Mouse (Mus musculus) heart, embryonic 11.5 days (tissue): ENCODE data around the gene Cdca5. TPM values are rescaled to one million over a fixed set of nuclear protein-coding genes. Genes with fewer than 3 reads are reported as not detected.

Experiments
- ATAC-seq: fragments of 200-750 bp; cut with Nextera tagmentation; replicated peaks from 2 replicates; pipeline ENCODE4 v1.8.0; 2017; ENCODE audit warnings: moderate library complexity; ENCODE audit not compliant: insufficient number of reproducible peaks, low FRiP score, low TSS enrichment
- H3K27ac ChIP-seq: fragments of 300-500 bp; sonication (generic); 2 replicates; pipeline ENCODE4 v1.5.1; 2014; ENCODE audit warnings: mild to moderate bottlenecking, low read depth, low read length
- H3K27me3 ChIP-seq: fragments of 300-500 bp; sonication (generic); 2 replicates; pipeline ENCODE4 v1.6.1; 2014; ENCODE audit warnings: mild to moderate bottlenecking, low read length, mixed read lengths; ENCODE audit not compliant: control insufficient read depth, insufficient read depth
- H3K36me3 ChIP-seq: fragments of 300-500 bp; sonication (generic); 2 replicates; pipeline ENCODE4 v1.6.1; 2014; ENCODE audit warnings: mild to moderate bottlenecking, low read length, moderate library complexity, mixed read lengths; ENCODE audit not compliant: control insufficient read depth, insufficient read depth
- H3K4me1 ChIP-seq: fragments of 300-500 bp; sonication (generic); 2 replicates; pipeline ENCODE4 v1.6.1; 2014; ENCODE audit warnings: low read length; ENCODE audit not compliant: control insufficient read depth, insufficient read depth
- H3K4me2 ChIP-seq: fragments of 300-500 bp; sonication (generic); 2 replicates; pipeline ENCODE4 v1.6.1; 2014; ENCODE audit warnings: mild to moderate bottlenecking, moderate library complexity
- H3K4me3 ChIP-seq: fragments of 300-500 bp; sonication (generic); 2 replicates; pipeline ENCODE4 v1.5.1; 2014; ENCODE audit warnings: low read depth, low read length
- H3K9ac ChIP-seq: fragments of 300-500 bp; sonication (generic); 2 replicates; pipeline ENCODE4 v1.6.1; 2014; ENCODE audit warnings: mild to moderate bottlenecking, low read depth, low read length, moderate library complexity
- H3K9me3 ChIP-seq: fragments of 300-500 bp; sonication (generic); replicated peaks from 2 replicates; pipeline ENCODE4 v1.6.1; 2016; ENCODE audit warnings: low read length; ENCODE audit not compliant: control insufficient read depth
- WGBS: fragments of 180-500 bp; shearing (Covaris S2); extraction: QIAGEN DNeasy Blood & Tissue Kit; methylation state at CpG from one replicate; pipeline ENCODE4 v1.1.7; 2014; ENCODE audit not compliant: insufficient replicate concordance; 5-methylcytosine and 5-hydroxymethylcytosine counted together
- polyA plus RNA-seq: library from polyadenylated mRNA; unstranded; fragments of >200 nt; fragmentation: Nextera tagmentation; extraction: Ambion mirVana; gene quantifications from 2 replicates; pipeline ENCODE4 v1.2.1, GENCODE M21; 2014

Gene Cdca5
- polyA plus RNA-seq, 1 experiment from 2014 or later: 33.4 TPM

DNA sequence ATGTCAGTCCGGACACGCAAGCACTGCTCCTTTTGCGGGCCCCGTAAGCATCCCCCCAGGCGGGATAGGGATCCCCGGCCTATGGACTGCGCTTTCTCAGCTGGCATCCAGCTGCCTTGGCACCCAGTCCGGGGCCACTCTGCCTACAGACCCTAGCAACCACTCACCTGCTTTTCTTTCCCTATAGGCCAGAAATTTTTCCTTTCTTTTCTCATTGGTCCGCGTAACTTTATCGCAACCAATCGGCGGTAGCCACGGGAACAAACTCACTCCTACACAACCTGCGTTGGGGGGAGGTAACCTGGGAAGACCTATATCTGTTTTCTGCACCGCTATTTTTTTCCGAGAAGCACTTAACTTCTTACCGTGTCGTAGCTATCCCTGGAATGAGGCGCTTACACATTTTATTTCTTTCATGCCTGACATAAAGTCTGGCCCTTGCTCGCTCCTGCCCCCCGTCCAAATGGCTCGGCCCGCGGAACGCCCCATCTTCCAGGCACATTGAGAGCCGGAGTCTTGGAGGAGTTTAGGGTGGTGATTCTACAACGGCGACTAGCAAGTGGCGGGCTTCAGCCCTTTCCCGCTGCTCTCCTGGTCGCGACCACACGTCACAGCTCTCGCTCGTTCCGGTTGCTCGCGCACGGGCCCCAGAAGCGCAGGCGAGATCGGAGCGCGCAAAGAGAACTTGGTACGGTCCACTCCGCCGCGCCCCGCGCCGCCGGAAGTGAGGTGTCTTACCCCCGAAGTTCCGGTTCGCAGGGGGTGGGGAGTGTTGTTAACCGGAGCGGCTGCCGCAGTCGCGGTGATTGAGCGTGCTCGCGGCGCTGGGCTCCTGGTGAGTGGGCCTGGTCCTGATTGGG is 38.3 kb upstream of the Cdca5 start, which contains the start of gene Syvn1:
Syvn1 (plus strand) TSS at position 283 of the 860 bp plus-strand sequence.
- no peaks in the 10 kb centered on the region for H3K9me3 ChIP-seq
- under 1% methylated on average over 65 of the region's 65 CpGs for WGBS
- H3K9ac ChIP-seq: peak within 1 kb of the TSS; percentile 94
- H3K4me3 ChIP-seq: peak within 1 kb of the TSS; percentile 82
- ATAC-seq: peak; percentile 84
- peaks cover 16% of the 10 kb centered on the region for H3K4me1 ChIP-seq
- H3K36me3 ChIP-seq: peaks cover 31% of the 10 kb centered on the region
- no peaks in the 10 kb centered on the region for H3K27me3 ChIP-seq
- H3K4me2 ChIP-seq: peak within 1 kb of the TSS; percentile 97
- H3K27ac ChIP-seq: peak within 1 kb of the TSS; percentile 98

DNA sequence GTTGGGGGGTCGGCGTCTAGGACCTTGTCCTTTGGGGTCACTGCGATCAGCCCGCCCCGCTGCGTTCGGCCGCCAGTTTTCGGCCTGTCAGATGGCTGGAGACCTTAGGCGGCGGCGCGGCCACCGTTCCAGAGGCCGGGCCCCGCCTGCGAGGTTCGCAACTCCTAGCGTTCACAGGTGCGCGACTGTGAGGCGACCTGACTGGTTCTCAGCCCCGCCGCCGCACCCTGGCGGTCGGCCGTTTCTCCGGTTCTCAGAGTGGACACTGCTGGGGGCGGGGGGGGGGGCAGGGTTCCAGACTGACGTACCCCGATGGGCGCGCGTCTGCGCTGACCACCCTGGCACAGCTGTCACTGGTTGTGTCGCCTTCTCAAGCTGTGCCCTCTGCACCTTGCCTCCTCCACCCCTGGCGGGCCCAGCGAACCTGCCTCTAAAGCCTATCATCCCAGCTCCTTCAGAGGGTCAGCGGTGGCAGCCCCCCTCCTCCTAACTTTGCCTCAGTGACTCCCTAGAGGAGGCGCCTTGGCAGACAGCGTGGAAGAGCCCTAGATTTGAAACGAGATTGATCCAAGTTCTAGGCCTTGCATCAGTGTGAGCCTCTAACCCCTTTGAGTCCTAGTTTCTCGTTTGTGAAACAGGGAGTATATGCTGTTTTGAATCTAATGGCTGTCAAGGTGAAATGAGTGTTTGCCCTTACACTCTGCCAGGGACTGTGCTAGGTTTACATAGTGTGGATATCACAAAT is 37.5 kb upstream of the Cdca5 start:
- Histone ChIP-seq H3K9ac (peak overlapping the region; percentile 94), H3K4me2 (peak overlapping the region; percentile 97), H3K27me3 (no peaks in the 10 kb centered on the region), H3K27ac (peak overlapping the region; percentile 98), H3K9me3 (no peaks in the 10 kb centered on the region), H3K4me1 (peaks cover 16% of the 10 kb centered on the region), H3K4me3 (peak overlapping the region; percentile 82), H3K36me3 (peaks cover 36% of the 10 kb centered on the region)
- ATAC-seq: peak; percentile 31; the same call in 1 of the 2 replicates
- WGBS: 2% methylated on average over 44 of the region's 44 CpGs

DNA sequence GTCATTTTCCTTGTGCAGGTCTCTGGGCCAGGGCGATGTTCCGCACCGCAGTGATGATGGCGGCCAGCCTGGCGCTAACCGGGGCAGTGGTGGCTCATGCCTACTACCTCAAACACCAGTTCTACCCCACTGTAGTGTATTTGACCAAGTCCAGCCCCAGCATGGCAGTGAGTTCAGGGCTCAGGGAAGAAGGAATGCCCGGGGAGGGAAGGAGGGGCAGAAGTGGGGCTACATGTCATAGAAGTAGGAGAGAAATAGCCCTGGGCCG is 37.0 kb upstream of the Cdca5 start:
- no peak for ATAC-seq
- Histone ChIP-seq H3K4me2 (peak overlapping the region; percentile 97), H3K4me1 (peaks cover 16% of the 10 kb centered on the region), H3K4me3 (peak overlapping the region; percentile 82), H3K27me3 (no peaks in the 10 kb centered on the region), H3K27ac (no peak overlapping the region), H3K9me3 (no peaks in the 10 kb centered on the region), H3K9ac (peak overlapping the region; percentile 94), H3K36me3 (peaks cover 41% of the 10 kb centered on the region)
- 82% methylated on average over 8 of the region's 8 CpGs for WGBS

DNA sequence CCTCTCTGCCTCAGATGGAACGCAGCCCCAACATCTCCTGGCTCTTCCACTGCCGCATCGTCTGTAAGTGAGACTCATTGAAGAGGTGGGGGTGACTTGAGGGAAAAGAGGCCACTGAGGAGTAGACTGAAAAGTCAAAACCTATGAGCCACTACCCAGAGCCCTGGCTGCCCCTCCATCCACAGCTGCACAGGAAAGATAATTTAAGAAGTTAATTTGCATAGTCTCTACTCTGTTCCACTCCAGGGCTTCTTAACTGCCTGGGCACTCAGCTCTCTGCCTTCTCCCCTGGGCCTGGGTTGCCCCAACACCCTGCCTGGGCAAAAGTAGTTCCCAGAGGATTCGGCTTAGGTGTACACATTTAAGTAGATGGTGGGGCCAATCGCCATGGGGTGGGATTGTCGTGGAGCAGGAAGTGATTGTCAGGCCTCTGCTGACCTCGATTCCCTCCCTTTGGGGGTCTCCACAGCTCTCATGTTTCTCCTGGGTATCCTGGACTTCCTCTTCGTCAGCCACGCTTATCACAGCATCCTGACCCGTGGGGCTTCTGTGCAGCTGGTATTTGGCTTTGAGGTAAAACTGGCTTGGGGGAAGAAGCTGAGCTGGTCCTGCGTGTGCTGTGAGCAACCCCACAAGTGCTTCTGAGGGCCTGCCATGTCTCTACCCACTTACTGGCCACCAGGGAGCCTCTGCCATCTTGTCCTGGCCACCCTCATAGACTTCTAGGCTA is 35.9 kb upstream of the Cdca5 start:
- H3K4me3 ChIP-seq: no peak overlapping the region
- H3K27ac ChIP-seq: no peak overlapping the region
- peaks cover 47% of the 10 kb centered on the region for H3K36me3 ChIP-seq
- 79% methylated on average over 11 of the region's 11 CpGs for WGBS
- H3K4me1 ChIP-seq: peaks cover 16% of the 10 kb centered on the region
- no peaks in the 10 kb centered on the region for H3K9me3 ChIP-seq
- no peak for ATAC-seq
- no peaks in the 10 kb centered on the region for H3K27me3 ChIP-seq
- H3K4me2 ChIP-seq: no peak overlapping the region
- H3K9ac ChIP-seq: peak overlapping the region; percentile 3; the same call in 1 of the 2 replicates

DNA sequence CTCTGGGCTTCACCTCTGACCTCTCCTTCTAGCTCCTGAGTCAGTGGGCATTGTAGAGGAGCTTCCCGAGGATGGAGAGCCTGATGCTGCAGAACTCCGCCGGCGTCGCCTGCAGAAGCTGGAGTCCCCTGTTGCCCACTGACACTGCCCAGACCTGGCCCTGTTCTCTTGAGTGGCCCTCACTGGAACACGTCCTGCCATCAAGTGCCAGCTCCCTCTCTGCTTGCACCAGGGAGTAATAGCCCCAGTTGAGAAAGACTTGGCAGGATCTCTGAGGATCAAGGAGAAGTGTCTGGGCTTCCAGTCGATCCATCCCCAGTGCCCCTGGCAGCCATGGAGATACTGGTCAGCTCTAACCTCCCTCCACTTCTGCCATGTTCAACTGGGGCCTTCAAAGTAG is 32.3 kb upstream of the Cdca5 start:
- Histone ChIP-seq H3K9ac (no peak overlapping the region), H3K4me3 (no peak overlapping the region), H3K4me2 (no peak overlapping the region), H3K4me1 (peaks cover 16% of the 10 kb centered on the region), H3K27me3 (no peaks in the 10 kb centered on the region), H3K36me3 (peaks cover 57% of the 10 kb centered on the region), H3K9me3 (no peaks in the 10 kb centered on the region), H3K27ac (no peak overlapping the region)
- no peak for ATAC-seq
- 85% methylated on average over 7 of the region's 7 CpGs for WGBS

DNA sequence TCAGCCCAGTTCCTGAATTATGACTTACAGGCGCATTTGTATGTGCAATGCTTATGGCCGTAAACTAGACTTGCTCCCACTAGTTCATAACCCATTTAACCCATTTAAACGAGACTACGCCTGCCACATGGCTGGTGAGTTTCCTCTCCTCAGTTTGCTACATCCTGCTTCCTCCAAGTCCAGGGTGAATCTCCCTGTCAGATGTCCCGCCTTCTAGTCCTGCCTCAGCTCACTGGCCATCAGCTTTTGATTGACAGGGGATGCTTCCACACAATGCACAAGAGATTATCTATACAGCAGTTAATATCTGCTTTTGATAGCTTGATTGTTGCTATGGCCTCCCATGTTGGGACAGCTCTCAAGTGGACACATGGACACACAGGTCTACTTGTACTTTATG is 30.5 kb upstream of the Cdca5 start:
- H3K27ac ChIP-seq: no peak overlapping the region
- no peak overlapping the region for H3K9ac ChIP-seq
- no peaks in the 10 kb centered on the region for H3K9me3 ChIP-seq
- no peak overlapping the region for H3K4me3 ChIP-seq
- peaks cover 14% of the 10 kb centered on the region for H3K4me1 ChIP-seq
- ATAC-seq: no peak
- peaks cover 48% of the 10 kb centered on the region for H3K36me3 ChIP-seq
- no peak overlapping the region for H3K4me2 ChIP-seq
- WGBS: 85% methylated on average over 5 of the region's 5 CpGs
- H3K27me3 ChIP-seq: no peaks in the 10 kb centered on the region

DNA sequence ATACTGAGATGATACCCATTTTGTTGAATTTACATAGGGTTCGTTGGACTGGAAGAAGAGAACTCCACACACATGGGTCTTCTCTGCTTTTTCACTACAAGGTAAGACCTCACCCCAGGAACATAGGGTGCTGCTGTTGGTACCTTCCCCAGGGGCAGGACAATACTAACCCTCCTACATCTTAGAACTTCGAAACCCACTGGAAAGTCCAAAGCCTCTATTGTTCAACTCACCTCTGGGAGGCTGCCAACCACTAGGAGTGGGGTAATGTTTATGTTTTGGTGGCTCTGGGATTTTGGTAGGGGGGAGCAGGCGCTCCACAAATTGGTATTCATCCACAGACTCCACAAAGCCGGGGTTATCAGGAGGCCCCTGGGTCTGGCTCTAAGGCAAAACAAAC is 28.1 kb upstream of the Cdca5 start:
- H3K36me3 ChIP-seq: peaks cover 25% of the 10 kb centered on the region
- H3K4me2 ChIP-seq: peak overlapping the region; percentile 85
- peak overlapping the region; percentile 90 for H3K4me3 ChIP-seq
- H3K27ac ChIP-seq: no peak overlapping the region
- no peaks in the 10 kb centered on the region for H3K27me3 ChIP-seq
- ATAC-seq: no peak
- peak overlapping the region; percentile 96 for H3K9ac ChIP-seq
- no peaks in the 10 kb centered on the region for H3K9me3 ChIP-seq
- peaks cover 15% of the 10 kb centered on the region for H3K4me1 ChIP-seq
- WGBS: 49% methylated on average over 4 of the region's 4 CpGs

DNA sequence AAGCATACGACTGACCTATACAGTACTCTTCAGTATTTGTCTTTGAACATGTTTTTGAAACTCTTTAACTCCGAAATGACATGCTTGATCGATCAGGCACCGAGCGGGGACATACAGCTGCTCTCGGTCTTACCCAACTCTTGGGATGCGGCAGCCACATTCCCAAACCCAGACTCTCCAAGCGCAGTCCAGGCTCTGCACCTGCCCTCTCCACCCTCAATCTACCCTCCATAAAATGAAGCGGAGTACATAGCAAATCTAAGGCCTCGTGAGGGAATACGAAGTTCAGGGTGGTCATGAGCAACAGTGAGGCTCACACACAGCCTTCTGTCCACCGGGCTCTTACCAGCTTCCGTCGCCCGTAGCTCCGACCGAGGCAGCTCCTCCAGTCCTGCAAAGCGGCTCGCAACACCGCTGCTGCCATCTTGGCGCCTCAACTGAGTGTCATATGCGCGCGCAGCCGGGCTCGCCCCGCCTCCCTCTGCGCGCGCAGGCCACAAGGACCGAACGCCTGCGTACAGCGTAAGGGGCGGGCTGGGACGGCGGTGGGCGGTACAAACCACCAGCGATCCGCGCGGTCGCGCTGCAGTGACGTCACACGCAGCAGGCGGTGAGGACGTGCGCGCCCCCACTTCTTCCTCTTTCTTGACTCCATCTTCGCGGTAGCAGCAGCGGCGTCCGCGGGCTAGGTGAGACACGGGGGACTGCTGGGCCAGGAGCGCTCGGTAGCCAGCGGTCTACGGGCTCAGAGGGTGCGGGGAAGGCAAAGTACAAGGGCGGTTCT is 27.3 kb upstream of the Cdca5 start, which contains the start of the genes Mrpl49 and Fau:
Mrpl49 (minus strand) TSS at position 473 of the 784 bp plus-strand sequence.
Fau (plus strand) TSS at position 532 of the 784 bp plus-strand sequence.
- Histone ChIP-seq H3K9me3 (no peaks in the 10 kb centered on the region), H3K4me1 (peaks cover 23% of the 10 kb centered on the region), H3K27me3 (no peaks in the 10 kb centered on the region), H3K4me2 (peak within 1 kb of the TSS; percentile 85), H3K4me3 (peak within 1 kb of the TSS; percentile 90), H3K36me3 (peaks cover 20% of the 10 kb centered on the region), H3K9ac (peak within 1 kb of the TSS; percentile 96), H3K27ac (peak within 1 kb of the TSS; percentile 68)
- ATAC-seq: peak; percentile 86
- WGBS: under 1% methylated on average over 58 of the region's 63 CpGs
